Mouse (Mus musculus) heart, postnatal 0 days (tissue): ENCODE data around the gene Nsd2.

Experiments
- CTCF ChIP-seq: IDR thresholded peaks from 2 replicates; pipeline ENCODE4 v1.5.1; 2016; ENCODE audit warnings: antibody characterized with exemption, control low read depth, low read depth
- EP300 ChIP-seq: IDR thresholded peaks from 2 replicates; pipeline ENCODE4 v1.6.1; 2016; ENCODE audit warnings: antibody characterized with exemption, low read depth

- no peak for TF ChIP-seq CTCF
- no peak for TF ChIP-seq EP300
Measured at GRCm38 (mm10) chr5:33935700-33936111, 115.2 kb downstream of the Nsd2 start.
